Mouse (Mus musculus): Measurements from ENCODE around the gene Phf24. TPM values are rescaled to one million over a fixed set of nuclear protein-coding genes. Genes with fewer than 3 reads are reported as not detected.

Phf24 gene
- total RNA-seq, 2 experiments from 2014 or later, result 148 to 149 TPM

Other genes with a start within 250 kb of the Phf24 start
- 1 to 10 TPM; 1.2 to 2.0 TPM for gene 4930578G10Rik, start 181.1 kb upstream of the Phf24 start, total RNA-seq (2021)
- gene Ccl19, start 160.1 kb upstream of the Phf24 start, total RNA-seq (2021), result under 1 TPM in 1 of 2 experiments, not detected in 1; 0.67 TPM
- gene Ccl21a, start 142.7 kb upstream of the Phf24 start, total RNA-seq (2021), result not detected
- under 1 TPM in 1 of 2 experiments, not detected in 1; 0.12 TPM for gene Fam205a1, start 62.8 kb upstream of the Phf24 start, total RNA-seq (2021)
- under 1 TPM; 0.48 to 0.92 TPM for gene Gm12394, start 59.9 kb upstream of the Phf24 start, total RNA-seq (2021)
- gene Fam205c, start 42.4 kb upstream of the Phf24 start, total RNA-seq (2021), result under 1 TPM; 0.27 to 0.30 TPM
- gene Dnajb5, start 33.2 kb downstream of the Phf24 start, total RNA-seq (2021), result 100 to 1,000 TPM; 203 to 221 TPM
- gene 1700022I11Rik, start 52.9 kb downstream of the Phf24 start, total RNA-seq (2021), result not detected
- 100 to 1,000 TPM; 188 to 194 TPM for gene Vcp, start 83.8 kb downstream of the Phf24 start, total RNA-seq (2021)
- 1 to 10 TPM; 8.3 to 8.9 TPM for gene Fancg, start 93.8 kb downstream of the Phf24 start, total RNA-seq (2021)
- gene Pigo, start 109.2 kb downstream of the Phf24 start, total RNA-seq (2021), result 10 to 100 TPM; 24.9 to 27.0 TPM
- 100 to 1,000 TPM in 1 of 2 experiments, 10 to 100 TPM in 1; 93.4 to 102 TPM for gene Stoml2, start 115.0 kb downstream of the Phf24 start, total RNA-seq (2021)
- 10 to 100 TPM; 39.2 to 39.8 TPM for gene Fam214b, start 129.6 kb downstream of the Phf24 start, total RNA-seq (2021)
- gene Unc13b, start 142.3 kb downstream of the Phf24 start, total RNA-seq (2021), result 10 to 100 TPM; 39.1 to 42.1 TPM